Mouse (Mus musculus) ES-CJ7 (cell line): Measurements from ENCODE around the gene Aox2.

Experiments used
- DNase-seq: peaks from one replicate; pipeline ENCODE4 v3.0.0; 2011; ENCODE audit warnings: low read depth, low spot score

Gene Aox2

GRCm38 (mm10) chr1:58288091-58288490 lies 10.0 kb downstream of the Aox2 start:
- DNase-seq: no peak

- DNase-seq: peak; percentile 59
Measured at GRCm38 (mm10) chr1:58289863-58290469, 11.8 kb downstream of the Aox2 start.

GRCm38 (mm10) chr1:58291394-58292300 lies 13.5 kb downstream of the Aox2 start:
- DNase-seq: no peak

- DNase-seq: no peak
Measured at GRCm38 (mm10) chr1:58294730-58295129, 16.6 kb downstream of the Aox2 start.

DNA sequence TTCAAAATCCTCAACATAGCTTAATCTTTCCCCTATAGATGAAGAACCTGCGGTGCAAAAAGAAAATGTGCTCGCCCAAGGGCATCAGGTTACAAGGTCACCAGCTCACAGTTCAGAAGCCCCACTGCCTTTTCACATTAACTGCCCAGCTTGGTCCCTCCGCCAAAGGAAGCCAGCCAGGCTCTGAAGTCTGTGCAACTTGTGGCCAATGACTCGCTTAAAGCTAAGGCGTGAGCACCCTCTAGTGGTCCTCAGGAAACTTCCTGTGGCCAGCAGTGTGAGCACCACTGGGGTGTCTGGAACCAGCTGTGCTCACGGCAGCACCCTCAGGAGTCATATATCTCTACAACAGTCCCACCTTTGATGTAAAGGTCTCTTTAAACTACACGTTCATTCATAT lies 18.2 kb downstream of the Aox2 start:
- peak; percentile 92 for DNase-seq

DNA sequence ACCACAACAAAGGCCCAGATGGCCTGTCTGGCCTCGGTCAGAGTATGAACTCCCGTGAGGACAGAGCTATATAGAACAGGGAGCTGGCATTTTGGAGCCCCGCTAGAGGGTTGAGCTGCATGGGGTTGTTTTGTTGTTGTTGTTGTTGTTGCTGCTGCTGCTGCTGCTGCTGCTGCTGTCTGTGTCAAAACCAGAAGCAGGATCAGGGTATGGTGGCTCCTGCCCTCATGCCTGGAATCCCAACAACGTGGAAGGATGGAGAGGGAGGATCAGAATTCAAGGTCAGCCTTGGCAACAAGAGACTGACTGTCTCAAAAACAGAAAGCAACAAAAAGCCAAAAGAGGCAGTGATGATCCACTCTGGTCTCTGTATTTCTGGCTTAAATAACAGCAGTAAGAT lies 18.7 kb downstream of the Aox2 start:
- no peak for DNase-seq

- DNase-seq: no peak
Measured at GRCm38 (mm10) chr1:58298347-58298746, 20.2 kb downstream of the Aox2 start.

DNA sequence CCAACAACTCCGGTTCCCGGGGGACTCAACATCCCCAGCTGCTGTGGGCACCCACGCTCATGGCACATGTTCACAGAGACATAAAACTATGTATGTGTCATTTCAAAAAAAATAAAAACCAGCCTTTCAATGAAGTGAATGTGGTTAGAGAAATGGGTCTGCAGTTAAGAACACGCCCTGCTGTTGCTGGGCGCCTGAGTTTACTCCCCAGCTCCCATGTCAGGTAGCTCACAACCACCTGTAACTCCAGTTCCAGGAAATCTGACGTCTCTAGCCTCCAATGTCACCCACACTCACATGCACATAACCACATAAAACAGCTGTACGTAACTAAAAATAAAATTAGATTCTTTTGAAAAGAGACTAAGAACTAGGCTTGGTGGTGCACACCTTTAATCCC lies 22.9 kb downstream of the Aox2 start:
- DNase-seq: no peak

DNA sequence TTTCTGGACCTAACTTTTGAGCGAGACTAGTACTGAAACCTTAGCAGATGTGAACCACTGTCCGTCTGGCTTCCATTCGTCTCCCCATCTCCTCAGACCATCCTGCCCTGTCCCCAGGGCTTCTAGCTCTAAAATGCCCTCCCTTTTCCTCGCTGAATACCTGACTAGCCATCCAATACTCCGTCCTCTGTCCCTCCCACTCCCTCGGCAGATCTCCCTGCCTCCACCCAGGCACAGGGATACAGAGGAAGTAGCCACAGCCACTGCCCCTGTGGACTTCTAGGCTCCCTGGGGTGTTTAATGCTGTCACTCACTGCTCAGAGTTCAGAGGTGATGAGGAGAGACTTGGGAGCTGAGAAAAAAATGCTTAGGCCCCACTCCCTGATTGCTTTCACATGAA lies 23.9 kb downstream of the Aox2 start:
- no peak for DNase-seq

DNA sequence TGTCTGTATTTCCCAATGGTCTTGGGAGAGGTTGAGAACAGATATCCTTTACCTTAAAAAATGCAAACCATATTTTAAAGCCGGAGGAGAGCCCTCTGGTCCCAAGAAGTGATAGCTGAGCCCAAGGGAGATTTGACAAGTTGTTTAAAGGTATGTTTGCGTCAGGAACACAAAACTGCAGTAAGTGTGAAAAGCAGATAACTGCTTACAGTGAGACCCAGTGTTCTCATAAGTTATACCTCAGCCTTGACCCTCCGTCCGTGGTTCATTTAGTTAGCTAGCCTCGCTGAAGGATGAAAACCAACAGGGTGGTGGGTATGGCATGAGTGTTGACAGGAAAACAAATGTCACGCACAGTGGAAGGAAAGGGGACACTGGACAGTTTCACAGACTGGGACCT lies 24.9 kb downstream of the Aox2 start:
- DNase-seq: no peak

- peak; percentile 30 for DNase-seq
Measured at GRCm38 (mm10) chr1:58303726-58304125, 25.6 kb downstream of the Aox2 start.

DNA sequence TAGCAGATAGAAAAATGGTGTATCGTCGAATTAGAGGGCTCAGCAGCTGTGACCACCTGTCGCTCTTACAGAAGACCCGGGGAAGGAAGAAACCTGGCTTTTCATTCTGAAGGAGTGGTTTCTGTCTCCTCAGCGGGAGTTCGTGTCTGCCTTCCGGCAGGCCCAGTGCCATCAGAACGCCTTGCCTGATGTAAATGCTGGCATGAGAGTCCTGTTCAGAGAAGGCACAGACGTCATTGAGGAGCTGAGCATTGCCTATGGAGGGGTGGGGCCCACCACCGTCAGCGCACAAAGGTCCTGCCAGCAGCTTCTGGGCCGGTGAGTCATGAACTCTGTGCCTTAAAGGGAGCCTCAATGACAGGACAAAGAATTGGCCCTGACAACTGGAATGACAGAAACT lies 26.2 kb downstream of the Aox2 start:
- peak; percentile 71 for DNase-seq

DNA sequence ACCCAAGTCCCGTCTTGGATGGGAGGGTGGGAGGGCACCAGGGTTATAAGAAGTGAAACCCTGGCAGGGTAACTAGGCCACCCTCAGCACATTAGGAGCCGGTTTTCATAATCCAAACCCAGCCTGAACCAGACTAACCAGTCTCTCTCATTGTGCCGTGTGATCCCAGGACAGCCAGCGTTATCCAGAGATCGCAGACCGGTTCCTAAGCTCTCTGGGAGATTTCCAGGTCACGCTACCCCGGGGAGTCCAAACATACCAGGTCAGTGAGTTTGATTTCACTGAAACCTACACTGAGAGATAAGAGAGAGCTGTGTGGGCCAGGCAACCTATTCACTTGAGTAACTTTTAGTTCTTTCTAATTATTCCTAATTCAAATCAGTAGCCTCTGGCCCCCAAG lies 29.1 kb downstream of the Aox2 start:
- DNase-seq: no peak

GRCm38 (mm10) chr1:58308594-58308993 lies 30.5 kb downstream of the Aox2 start:
- DNase-seq: no peak

- DNase-seq: no peak
Measured at GRCm38 (mm10) chr1:58309853-58310252, 31.7 kb downstream of the Aox2 start.

GRCm38 (mm10) chr1:58311221-58311864 lies 33.2 kb downstream of the Aox2 start:
- no peak for DNase-seq

GRCm38 (mm10) chr1:58313173-58313572 lies 35.0 kb downstream of the Aox2 start:
- no peak for DNase-seq

GRCm38 (mm10) chr1:58315532-58315931 lies 37.4 kb downstream of the Aox2 start:
- DNase-seq: no peak

DNA sequence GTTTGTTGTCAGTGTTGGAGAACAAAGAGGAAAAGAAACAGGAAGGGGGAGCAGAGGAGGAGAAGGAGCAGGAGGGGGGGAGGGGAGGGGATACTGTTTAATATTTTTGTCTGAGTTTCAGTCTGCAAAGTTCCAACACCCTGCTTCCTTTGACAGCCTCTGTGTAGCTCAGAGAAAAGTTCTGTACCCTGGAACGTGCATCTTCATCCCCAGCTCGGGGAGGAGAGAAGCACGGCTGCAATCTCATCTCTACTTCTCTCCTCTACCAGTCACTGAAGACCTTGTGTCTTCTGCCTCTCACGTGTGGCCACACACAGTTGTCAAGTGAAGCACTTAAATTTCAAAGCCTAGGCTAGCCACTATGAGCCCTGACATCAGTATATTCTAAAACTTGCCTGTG lies 55.1 kb downstream of the Aox2 start:
- no peak for DNase-seq

DNA sequence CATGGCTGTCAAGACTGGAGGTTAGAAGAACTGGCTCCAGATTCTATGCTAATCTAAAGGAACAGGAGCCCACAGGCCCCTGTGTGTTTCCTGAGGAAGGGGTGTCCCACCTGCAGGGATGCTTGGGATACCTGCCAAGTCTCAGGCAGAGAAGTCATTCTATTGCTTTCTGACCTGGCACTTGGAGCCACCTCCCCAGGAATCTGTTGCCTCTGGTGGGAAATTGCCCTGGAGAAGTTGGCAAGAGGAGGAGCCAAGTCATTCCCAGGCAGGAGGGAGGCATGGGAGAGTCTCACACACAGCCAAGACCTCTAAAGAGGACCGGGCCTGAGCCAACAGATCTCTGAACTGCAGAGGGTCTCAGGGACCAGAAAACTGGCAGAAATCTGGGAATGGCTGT lies 61.8 kb downstream of the Aox2 start:
- DNase-seq: no peak

- DNase-seq: no peak
Measured at GRCm38 (mm10) chr1:58341576-58341975, 63.5 kb downstream of the Aox2 start.

DNA sequence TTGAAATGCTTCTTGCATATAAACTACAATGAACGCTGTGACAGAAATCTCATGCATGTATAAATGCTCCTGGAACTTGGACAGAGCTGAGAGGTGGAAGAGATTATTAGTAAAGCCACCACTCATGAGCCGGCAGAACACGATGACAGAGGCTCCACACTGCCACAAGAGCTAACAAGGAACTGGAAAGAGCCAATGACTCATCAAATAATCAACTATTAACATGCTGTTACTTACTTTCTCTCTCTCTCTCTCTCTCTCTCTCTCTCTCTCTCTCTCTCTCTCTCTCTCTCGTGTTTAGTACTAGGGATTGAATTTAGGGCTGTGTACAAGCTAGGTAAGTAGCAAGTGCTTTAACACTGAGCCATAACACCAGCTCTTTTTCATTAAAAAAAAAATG lies 65.7 kb downstream of the Aox2 start:
- DNase-seq: no peak

- DNase-seq: no peak
Measured at GRCm38 (mm10) chr1:58344570-58344969, 66.4 kb downstream of the Aox2 start.
